Mouse (Mus musculus) heart, embryonic 14.5 days (tissue): ENCODE results near the gene Ppp1r1b. TPM values are rescaled to one million over a fixed set of nuclear protein-coding genes. Genes with fewer than 3 reads are reported as not detected.

Experiments
- ATAC-seq: fragments of 200-750 bp; cut with Nextera tagmentation; 2 replicates; pipeline ENCODE4 v1.8.0; 2017; ENCODE audit warnings: low read depth, moderate TSS enrichment; ENCODE audit not compliant: insufficient number of reproducible peaks, insufficient read depth, low FRiP score
- H3K27ac ChIP-seq, 2 experiments: fragments of 200-500 bp in 1 of 2; fragments of 300-500 bp in 1 of 2; sonication (generic) in 1 of 2; replicated peaks in 1 of 2; 2 replicates each; pipeline ENCODE4 v1.5.1; 2012 to 2014; ENCODE audit warnings: low read depth in 2 of 2, low read length in 2 of 2, control low read depth in 1 of 2, mild to moderate bottlenecking in 1 of 2, mixed read lengths in 1 of 2; ENCODE audit not compliant: control insufficient read depth in 1 of 2, insufficient read depth in 1 of 2
- H3K27me3 ChIP-seq: fragments of 300-500 bp; sonication (generic); 2 replicates; pipeline ENCODE4 v1.6.1; 2014; ENCODE audit warnings: mild to moderate bottlenecking, low read length, control low read depth; ENCODE audit not compliant: control insufficient read depth, insufficient read depth
- H3K36me3 ChIP-seq: fragments of 300-500 bp; sonication (generic); 2 replicates; pipeline ENCODE4 v1.6.1; 2014; ENCODE audit warnings: mild to moderate bottlenecking, control low read depth, low read length, mixed read lengths; ENCODE audit not compliant: control insufficient read depth, insufficient read depth
- H3K4me1 ChIP-seq, 2 experiments: fragments of 200-500 bp in 1 of 2; fragments of 300-500 bp in 1 of 2; sonication (generic) in 1 of 2; 2 replicates each; pipeline ENCODE4 v1.6.1; 2012 to 2014; ENCODE audit warnings: low read length in 2 of 2, control low read depth in 1 of 2, mixed read lengths in 1 of 2; ENCODE audit not compliant: control insufficient read depth in 2 of 2, insufficient read depth in 2 of 2
- H3K4me2 ChIP-seq: fragments of 300-500 bp; sonication (generic); 2 replicates; pipeline ENCODE4 v1.6.1; 2014; ENCODE audit warnings: mild to moderate bottlenecking, low read length
- H3K4me3 ChIP-seq, 2 experiments: fragments of 200-500 bp in 1 of 2; fragments of 300-500 bp in 1 of 2; sonication (generic) in 1 of 2; 2 replicates each; pipeline ENCODE4 v1.5.1; 2012 to 2014; ENCODE audit warnings: low read length in 2 of 2, mild to moderate bottlenecking in 2 of 2, control low read depth in 1 of 2, low read depth in 1 of 2, moderate library complexity in 1 of 2; ENCODE audit not compliant: control insufficient read depth in 1 of 2, insufficient read depth in 1 of 2
- H3K9ac ChIP-seq: fragments of 300-500 bp; sonication (generic); 2 replicates; pipeline ENCODE4 v1.6.1; 2014; ENCODE audit warnings: mild to moderate bottlenecking, low read length
- H3K9me3 ChIP-seq: fragments of 300-500 bp; sonication (generic); 2 replicates; pipeline ENCODE4 v1.6.1; 2016; ENCODE audit warnings: low read length, control low read depth; ENCODE audit not compliant: control insufficient read depth
- WGBS: fragments of 180-500 bp; shearing (Covaris S2); extraction: QIAGEN DNeasy Blood & Tissue Kit; methylation state at CpG from one replicate; pipeline ENCODE4 v1.1.7; 2014; 5-methylcytosine and 5-hydroxymethylcytosine counted together
- polyA plus RNA-seq: library from polyadenylated mRNA; unstranded; fragments of >200 nt; fragmentation: Nextera tagmentation; extraction: Ambion mirVana; gene quantifications from 2 replicates; pipeline ENCODE4 v1.2.1, GENCODE M21; 2014

Gene Ppp1r1b
- polyA plus RNA-seq, 1 experiment from 2014 or later = 42.2 TPM

DNA sequence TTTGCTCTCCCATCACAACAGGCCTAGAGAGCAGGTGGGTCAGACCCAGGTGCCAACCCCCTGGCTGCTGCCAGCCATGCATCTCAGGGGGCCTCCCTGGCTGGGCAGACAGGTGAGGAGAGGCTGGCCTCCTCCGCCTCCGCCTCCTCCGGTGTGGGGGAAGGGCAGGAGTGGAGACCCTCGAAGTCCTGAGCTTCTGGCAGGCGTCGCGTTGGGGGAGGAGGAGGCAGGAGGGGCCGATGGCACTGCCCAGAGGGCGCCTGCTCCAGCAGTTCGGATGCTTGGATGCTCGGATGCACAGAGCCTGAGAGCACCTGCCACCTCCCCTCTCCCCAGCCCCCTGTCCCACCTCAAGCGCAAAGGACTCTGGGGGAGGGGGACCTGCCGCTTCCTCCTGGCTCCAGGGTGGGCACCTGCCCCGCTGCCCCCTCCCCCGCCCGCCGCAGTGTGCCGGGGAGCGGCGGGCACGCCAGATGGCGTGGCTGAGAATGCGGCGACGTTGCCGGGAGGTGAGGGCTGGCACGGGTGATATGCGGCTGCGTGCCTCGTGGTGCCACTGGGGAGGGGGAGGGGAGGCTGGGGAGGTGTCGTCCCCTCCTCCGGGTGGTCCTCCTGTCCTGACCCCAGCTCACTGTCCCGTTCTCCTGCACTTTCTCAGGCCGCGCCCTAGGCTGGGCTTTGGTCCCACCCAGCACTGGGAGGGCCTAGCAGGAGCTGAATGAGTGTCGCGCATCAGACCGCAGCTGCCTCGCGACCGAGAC, 14.0 kb upstream of the Ppp1r1b start:
- Histone ChIP-seq H3K4me1 (peaks cover 0 to 6% of the 10 kb centered on the region in 2 experiments; a peak in 1 of 4 replicates), H3K4me3 (peak overlapping the region in 1 of 2 experiments; percentile 20; a peak in 2 of 4 replicates), H3K4me2 (peak overlapping the region; percentile 44), H3K9me3 (no peaks in the 10 kb centered on the region), H3K27me3 (peaks cover 97% of the 10 kb centered on the region), H3K27ac (no peak overlapping the region), H3K9ac (no peak overlapping the region), H3K36me3 (no peaks in the 10 kb centered on the region)
- 4% methylated on average over 32 of the region's 41 CpGs for WGBS
- no peak for ATAC-seq

DNA sequence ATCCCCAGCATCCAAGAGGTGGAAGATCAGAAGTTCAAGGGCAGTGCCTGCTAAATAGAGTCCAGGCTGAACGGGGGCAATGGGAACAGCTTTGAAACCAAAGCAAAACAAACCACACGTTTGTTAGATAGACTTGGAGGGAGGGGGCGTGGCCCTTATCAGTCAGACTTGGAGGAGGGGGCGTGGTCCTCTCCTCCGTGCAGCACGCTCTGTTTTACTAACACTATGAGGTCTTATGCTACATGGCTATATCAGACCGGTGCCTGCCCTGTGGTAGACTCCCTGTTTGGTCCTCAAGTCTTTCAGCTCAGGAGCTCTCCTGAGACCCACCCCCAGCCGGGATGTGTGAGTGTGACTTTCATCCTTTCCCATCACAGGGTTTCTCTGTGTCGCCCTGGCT, 13.0 kb upstream of the Ppp1r1b start:
- Histone ChIP-seq H3K9ac (no peak overlapping the region), H3K27me3 (peaks cover 97% of the 10 kb centered on the region), H3K4me1 (peaks cover 3 to 13% of the 10 kb centered on the region in 2 experiments; a peak in 3 of 4 replicates), H3K36me3 (no peaks in the 10 kb centered on the region), H3K9me3 (no peaks in the 10 kb centered on the region), H3K4me3 (no peak overlapping the region), H3K27ac (no peak overlapping the region), H3K4me2 (no peak overlapping the region)
- WGBS = 10% methylated on average over 9 of the region's 9 CpGs
- ATAC-seq = no peak

DNA sequence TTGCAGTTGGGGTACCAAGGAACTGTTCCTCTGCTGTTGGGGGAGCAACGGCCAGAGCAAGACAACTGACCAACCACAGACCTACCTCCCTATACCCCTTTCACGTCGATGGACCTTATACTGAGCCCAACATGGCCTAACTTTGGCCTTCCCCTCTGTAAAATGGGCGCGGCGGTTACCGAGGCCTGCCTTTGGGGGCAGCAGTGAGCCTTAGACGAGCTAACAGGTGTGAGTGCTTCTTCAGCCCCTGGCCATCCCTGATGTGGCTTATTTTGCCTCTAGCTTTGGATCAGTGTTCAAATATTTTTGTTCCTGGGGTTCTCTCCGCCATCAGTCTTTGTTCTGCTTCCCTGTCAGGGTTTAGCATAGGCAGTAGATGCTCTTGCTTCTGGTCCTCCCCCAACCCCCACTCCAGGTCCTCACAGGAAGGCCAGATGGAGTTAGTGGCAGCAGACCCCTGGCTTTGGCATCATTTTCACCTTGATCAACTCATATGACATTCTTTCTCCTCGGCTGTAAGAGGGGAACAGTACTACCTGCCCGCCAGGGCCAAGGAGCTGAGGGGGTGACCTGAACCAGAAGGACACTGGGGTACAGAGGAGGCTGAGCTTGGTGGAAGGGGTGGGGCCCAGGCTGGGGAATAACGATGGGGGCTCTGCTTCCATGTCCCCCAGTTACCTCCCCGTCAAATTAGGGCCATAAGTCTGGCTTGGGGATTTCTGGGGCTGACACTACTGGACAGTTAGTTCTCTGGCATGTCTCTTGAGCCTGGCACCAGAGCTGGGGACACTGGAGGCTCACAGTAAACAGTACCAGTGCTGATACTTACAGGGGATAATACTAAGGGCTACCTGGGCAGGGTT, 11.7 kb upstream of the Ppp1r1b start:
- no peak overlapping the region for H3K4me3 ChIP-seq
- ATAC-seq = no peak
- H3K27ac ChIP-seq = no peak overlapping the region
- no peaks in the 10 kb centered on the region for H3K9me3 ChIP-seq
- H3K36me3 ChIP-seq = no peaks in the 10 kb centered on the region
- no peak overlapping the region for H3K9ac ChIP-seq
- H3K4me2 ChIP-seq = no peak overlapping the region
- 14% methylated on average over 13 of the region's 13 CpGs for WGBS
- H3K4me1 ChIP-seq = peaks cover 3 to 13% of the 10 kb centered on the region in 2 experiments; a peak in 3 of 4 replicates
- peaks cover 93% of the 10 kb centered on the region for H3K27me3 ChIP-seq

DNA sequence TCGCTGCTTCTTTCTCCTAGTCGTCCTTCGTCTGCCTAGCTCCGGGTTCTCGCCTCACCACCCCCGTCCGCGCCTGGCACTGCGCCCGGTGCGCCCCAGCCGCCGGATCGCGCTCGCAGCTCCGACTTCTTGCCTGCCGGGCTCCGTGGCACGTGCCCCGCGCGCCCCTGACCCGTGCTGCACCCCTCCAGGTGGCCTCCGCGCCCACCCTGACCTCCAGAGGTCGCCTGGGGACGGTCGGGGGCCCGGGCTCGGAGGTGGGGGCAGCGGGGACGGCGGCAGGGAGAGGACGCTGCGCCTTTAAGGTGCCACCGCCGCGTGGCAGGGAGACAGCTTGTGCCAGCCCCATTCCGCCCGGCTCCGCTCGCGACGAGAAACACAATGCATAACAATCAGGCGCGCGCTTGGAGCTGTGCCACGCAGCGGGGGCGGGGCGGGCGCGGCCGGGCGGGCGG, 9.7 kb upstream of the Ppp1r1b start:
- no peak for ATAC-seq

DNA sequence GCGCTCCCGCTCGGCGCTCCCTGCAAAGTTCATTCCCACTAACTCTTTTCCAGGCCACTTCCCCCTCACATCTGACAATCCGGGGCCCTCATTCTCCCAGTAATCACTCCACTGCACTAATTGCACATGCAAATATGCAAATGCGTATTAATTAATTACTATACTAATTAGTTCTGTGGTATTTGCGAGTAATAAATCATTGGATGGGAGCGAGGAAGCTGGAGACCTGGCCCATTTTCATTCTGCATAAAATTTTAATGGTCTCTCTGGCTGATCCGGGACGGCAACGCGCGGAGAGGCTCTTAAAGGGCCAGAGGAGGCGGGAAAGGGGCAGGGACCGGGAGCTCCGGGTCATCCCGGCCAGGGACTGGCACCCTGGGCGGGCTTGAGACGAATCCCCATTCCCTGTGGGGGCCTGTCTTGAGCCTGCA, 9.1 kb upstream of the Ppp1r1b start:
- Histone ChIP-seq H3K4me2 (peak overlapping the region; percentile 99), H3K9me3 (no peaks in the 10 kb centered on the region), H3K36me3 (no peaks in the 10 kb centered on the region), H3K27me3 (peaks cover 71% of the 10 kb centered on the region), H3K27ac (no peak overlapping the region), H3K4me1 (peaks cover 9 to 24% of the 10 kb centered on the region in 2 experiments; a peak in 3 of 4 replicates), H3K4me3 (peak overlapping the region; percentile 53 to 60), H3K9ac (peak overlapping the region; percentile 74)
- under 1% methylated on average over 19 of the region's 19 CpGs for WGBS
- ATAC-seq = no peak

More for the DNA sequence above, 9.7 kb upstream of the Ppp1r1b start:
- WGBS = under 1% methylated on average over 48 of the region's 57 CpGs
- peak overlapping the region; percentile 74 for H3K9ac ChIP-seq
- H3K4me1 ChIP-seq = peaks cover 9 to 24% of the 10 kb centered on the region in 2 experiments; a peak in 3 of 4 replicates
- peak overlapping the region; percentile 53 to 60 for H3K4me3 ChIP-seq
- H3K36me3 ChIP-seq = no peaks in the 10 kb centered on the region
- no peak overlapping the region for H3K27ac ChIP-seq
- peak overlapping the region; percentile 99 for H3K4me2 ChIP-seq
- no peaks in the 10 kb centered on the region for H3K9me3 ChIP-seq
- peaks cover 77% of the 10 kb centered on the region for H3K27me3 ChIP-seq

DNA sequence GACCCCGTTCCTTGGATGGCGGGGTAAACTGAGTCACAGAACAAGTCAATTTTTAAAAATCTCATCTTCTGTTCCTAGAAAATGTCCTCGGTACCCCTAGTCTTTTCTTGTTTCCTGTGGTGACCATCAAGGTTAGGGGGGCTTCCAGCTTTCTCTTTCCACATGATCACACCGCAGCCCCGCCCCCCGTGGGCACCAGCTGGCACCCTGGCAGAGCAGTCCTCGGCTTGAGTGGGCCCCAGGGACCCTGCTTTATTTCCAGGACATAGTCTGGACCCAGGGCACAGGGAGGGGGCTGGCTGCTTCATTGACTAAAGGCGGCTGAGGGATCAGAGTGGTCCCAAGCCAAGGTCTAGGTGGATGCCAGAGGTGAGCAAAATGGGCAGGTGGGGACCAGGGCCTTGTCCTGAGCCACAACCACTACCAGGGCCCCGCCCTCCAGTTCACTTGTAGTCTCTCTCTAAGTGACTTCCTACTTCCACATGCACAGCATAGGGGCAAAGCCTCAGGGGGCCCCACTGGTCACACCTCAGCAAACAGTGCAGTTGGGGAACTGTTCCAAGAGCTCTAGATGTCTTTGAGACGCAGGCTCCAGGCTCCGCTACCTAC, 8.4 kb upstream of the Ppp1r1b start:
- H3K4me1 ChIP-seq = peaks cover 9 to 18% of the 10 kb centered on the region in 2 experiments; a peak in 3 of 4 replicates
- no peak overlapping the region for H3K27ac ChIP-seq
- H3K27me3 ChIP-seq = peaks cover 64% of the 10 kb centered on the region
- H3K4me2 ChIP-seq = peak overlapping the region; percentile 99
- WGBS = 15% methylated on average over 11 of the region's 11 CpGs
- H3K4me3 ChIP-seq = peak overlapping the region in 1 of 2 experiments; percentile 60; a peak in 2 of 4 replicates
- ATAC-seq = no peak
- H3K9ac ChIP-seq = peak overlapping the region; percentile 74; the same call in 1 of the 2 replicates
- no peaks in the 10 kb centered on the region for H3K9me3 ChIP-seq
- H3K36me3 ChIP-seq = no peaks in the 10 kb centered on the region

GRCm38 (mm10) chr11:98340597-98340996, 7.6 kb upstream of the Ppp1r1b start:
- ATAC-seq = no peak
- Histone ChIP-seq H3K27me3 (peaks cover 56% of the 10 kb centered on the region), H3K4me1 (peaks cover 11 to 18% of the 10 kb centered on the region in 2 experiments; a peak in 3 of 4 replicates), H3K9ac (no peak overlapping the region), H3K4me2 (no peak overlapping the region), H3K4me3 (no peak overlapping the region), H3K9me3 (no peaks in the 10 kb centered on the region), H3K27ac (no peak overlapping the region), H3K36me3 (no peaks in the 10 kb centered on the region)
- 5% methylated on average over 4 of the region's 4 CpGs for WGBS
